In the genomic region with DNA sequence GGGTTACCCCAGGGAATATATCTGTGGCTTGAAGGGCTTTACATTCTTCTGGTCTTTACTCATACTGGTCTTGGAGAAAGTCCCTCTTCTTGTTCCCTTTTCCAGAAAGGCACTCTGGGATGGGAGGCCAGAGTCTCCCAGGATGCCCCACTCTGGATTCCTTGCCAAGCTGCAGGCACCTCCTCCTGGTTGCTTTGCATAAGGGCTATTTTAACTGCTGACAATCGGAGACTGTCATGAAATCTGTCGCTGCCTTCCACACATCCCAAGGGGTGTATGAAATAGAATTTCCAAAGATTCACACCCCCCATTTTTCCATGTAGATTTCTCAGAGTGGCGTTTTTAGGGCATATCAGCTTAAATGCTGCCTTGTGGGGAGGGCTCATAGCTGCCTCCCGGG, we compare ENCODE assay signal across 28 mouse cellular contexts.
DNase-seq lines count a peak whose midpoint lies in the region; ATAC-seq lines count a peak whose summit lies in the region.
"Had no signal": no experiment of that assay in that cellular context is flagged by ENCODE, and none has a peak within 500 bp of the region (broad histone marks: within the 10 kb centered on the region; RNA-seq: fewer than 3 reads in every experiment).

No protein-coding gene starts in this region.

- H3K9me3 ChIP-seq in forebrain, embryonic 15.5 days: no peaks in the 10 kb centered on the region
- H3K9me3 ChIP-seq in forebrain, embryonic 16.5 days (ENCODE audit: control insufficient read depth, low read length): no peaks in the 10 kb centered on the region
- H3K9me3 ChIP-seq in hindbrain, embryonic 16.5 days (ENCODE audit: control insufficient read depth, low read length): no peaks in the 10 kb centered on the region
- H3K9me3 ChIP-seq: embryonic facial prominence, embryonic 12.5 days; heart, embryonic 10.5 days; heart, embryonic 15.5 days; hindbrain, embryonic 12.5 days; stomach, embryonic 15.5 days had no signal

- no peaks in the 10 kb centered on the region for H3K27me3 ChIP-seq in forebrain, embryonic 15.5 days
- no peaks in the 10 kb centered on the region for H3K27me3 ChIP-seq in forebrain, embryonic 16.5 days (replicated peaks; ENCODE audit: control insufficient read depth, insufficient read depth, low read length)
- H3K27me3 ChIP-seq in hindbrain, embryonic 16.5 days (replicated peaks; ENCODE audit: control insufficient read depth, insufficient read depth, low read length): no peaks in the 10 kb centered on the region
- H3K27me3 ChIP-seq: embryonic facial prominence, embryonic 12.5 days; hindbrain, embryonic 12.5 days; stomach, embryonic 15.5 days had no signal

- DNase-seq in left cerebral cortex, adult 18-20 months (ENCODE audit: low spot score in 2 of 2): peak; percentile 47 to 58
- DNase-seq in left cerebral cortex, adult 8-10 months (ENCODE audit: low spot score in 2 of 2): no peak
- peak; percentile 49 to 53 for DNase-seq in right cerebral cortex, adult 2 months (ENCODE audit: low spot score in 2 of 2)
- no peak for DNase-seq in kidney, adult 8-10 months
- DNase-seq: adrenal gland, postnatal 10 days; cerebellum, adult 11 months; cerebellum, adult 9-10 months; cerebellum, postnatal 36 days; embryo, embryonic 11 days; gastrocnemius, postnatal 25 days; heart, adult 11 months; kidney, adult 9 months; kidney, postnatal 10 days; liver; lung, adult 2 months; lung, postnatal 10 days; midbrain, embryonic 14.5 days had no signal

- no peak for ATAC-seq in forebrain, embryonic 15.5 days (replicated peaks)
- no peak for ATAC-seq in forebrain, embryonic 16.5 days
- ATAC-seq in hindbrain, embryonic 16.5 days: no peak
- ATAC-seq: intestine, embryonic 16.5 days had no signal

- peak overlapping the region; percentile 31; the same call in 1 of the 2 replicates for H3K27ac ChIP-seq in forebrain, embryonic 15.5 days (replicated peaks)
- no peak overlapping the region for H3K27ac ChIP-seq in forebrain, embryonic 16.5 days (ENCODE audit: low read length)
- no peak overlapping the region for H3K27ac ChIP-seq in hindbrain, embryonic 16.5 days (ENCODE audit: low read depth, low read length)
- H3K27ac ChIP-seq: embryonic facial prominence, embryonic 12.5 days; heart, embryonic 10.5 days; heart, embryonic 15.5 days; hindbrain, embryonic 12.5 days; liver, embryonic 14.5 days; macrophage; stomach, embryonic 15.5 days had no signal

- no peak overlapping the region for H3K4me3 ChIP-seq in forebrain, embryonic 15.5 days
- H3K4me3 ChIP-seq in forebrain, embryonic 16.5 days (replicated peaks; ENCODE audit: low read length): no peak overlapping the region
- H3K4me3 ChIP-seq in hindbrain, embryonic 16.5 days (ENCODE audit: low read length): no peak overlapping the region
- H3K4me3 ChIP-seq: embryonic facial prominence, embryonic 12.5 days; heart, embryonic 10.5 days; heart, embryonic 15.5 days; hindbrain, embryonic 12.5 days; stomach, embryonic 15.5 days had no signal

- no peaks in the 10 kb centered on the region for H3K36me3 ChIP-seq in forebrain, embryonic 15.5 days
- no peaks in the 10 kb centered on the region for H3K36me3 ChIP-seq in forebrain, embryonic 16.5 days (ENCODE audit: control insufficient read depth, insufficient read depth)
- H3K36me3 ChIP-seq in hindbrain, embryonic 16.5 days (ENCODE audit: control insufficient read depth, insufficient read depth, low read length): no peaks in the 10 kb centered on the region
- H3K36me3 ChIP-seq: embryonic facial prominence, embryonic 12.5 days; heart, embryonic 10.5 days; heart, embryonic 15.5 days; hindbrain, embryonic 12.5 days; stomach, embryonic 15.5 days had no signal

- H3K4me2 ChIP-seq in forebrain, embryonic 15.5 days (replicated peaks): no peak overlapping the region
- H3K4me2 ChIP-seq in forebrain, embryonic 16.5 days (ENCODE audit: low read length): no peak overlapping the region
- H3K4me2 ChIP-seq in hindbrain, embryonic 16.5 days (ENCODE audit: low read length): no peak overlapping the region
- H3K4me2 ChIP-seq: embryonic facial prominence, embryonic 12.5 days; heart, embryonic 15.5 days; hindbrain, embryonic 12.5 days; stomach, embryonic 15.5 days had no signal

- H3K9ac ChIP-seq in forebrain, embryonic 15.5 days (replicated peaks): no peak overlapping the region
- H3K9ac ChIP-seq in forebrain, embryonic 16.5 days (replicated peaks; ENCODE audit: low read depth, low read length): no peak overlapping the region
- H3K9ac ChIP-seq in hindbrain, embryonic 16.5 days (ENCODE audit: low read depth, low read length): no peak overlapping the region
- H3K9ac ChIP-seq: embryonic facial prominence, embryonic 12.5 days; heart, embryonic 15.5 days; hindbrain, embryonic 12.5 days; liver, embryonic 14.5 days; stomach, embryonic 15.5 days had no signal

- WGBS in forebrain, embryonic 15.5 days: 66% methylated on average over 4 of the region's 4 CpGs
- 61% methylated on average over 4 of the region's 4 CpGs for WGBS in forebrain, embryonic 16.5 days
- 71% methylated on average over 4 of the region's 4 CpGs for WGBS in hindbrain, embryonic 16.5 days

- peaks cover 19% of the 10 kb centered on the region for H3K4me1 ChIP-seq in forebrain, embryonic 15.5 days
- peaks cover 10% of the 10 kb centered on the region for H3K4me1 ChIP-seq in forebrain, embryonic 16.5 days (replicated peaks; ENCODE audit: control insufficient read depth, insufficient read depth, low read length)
- H3K4me1 ChIP-seq in hindbrain, embryonic 16.5 days (ENCODE audit: control insufficient read depth, insufficient read depth, low read depth, low read length): peaks cover 8% of the 10 kb centered on the region
- H3K4me1 ChIP-seq: heart, embryonic 10.5 days; heart, embryonic 15.5 days; stomach, embryonic 15.5 days had no signal

Comparison
In these comparisons a context has a peak if more than half of its experiments do, and no peak if none do; other contexts are left out.
1. DNase-seq: peak in left cerebral cortex, adult 18-20 months (2 of 2) and right cerebral cortex, adult 2 months (2 of 2); none in left cerebral cortex, adult 8-10 months (0 of 2) and kidney, adult 8-10 months (0 of 2).